Mouse (Mus musculus) hindbrain, embryonic 11.5 days (tissue): ENCODE data around the gene Rexo4. TPM values are rescaled to one million over a fixed set of nuclear protein-coding genes. Genes with fewer than 3 reads are reported as not detected.

Experiments used
- ATAC-seq: fragments of 200-750 bp; cut with Nextera tagmentation; 2 replicates; pipeline ENCODE4 v1.8.0; 2017; ENCODE audit warnings: mild to moderate bottlenecking, moderate TSS enrichment, moderate library complexity; ENCODE audit not compliant: low FRiP score
- DNase-seq: peaks from one replicate; pipeline ENCODE4 v3.0.0-alpha.2; 2015; ENCODE audit warnings: low spot score
- H3K27ac ChIP-seq: fragments of 300-500 bp; sonication (generic); 2 replicates; pipeline ENCODE4 v1.5.1; 2014; ENCODE audit warnings: mild to moderate bottlenecking, low read depth, low read length
- H3K27me3 ChIP-seq: fragments of 300-500 bp; sonication (generic); 2 replicates; pipeline ENCODE4 v1.6.1; 2014; ENCODE audit warnings: mild to moderate bottlenecking, low read length, moderate library complexity, mixed read lengths; ENCODE audit not compliant: control insufficient read depth, insufficient read depth
- H3K36me3 ChIP-seq: fragments of 300-500 bp; sonication (generic); 2 replicates; pipeline ENCODE4 v1.6.1; 2014; ENCODE audit warnings: mild to moderate bottlenecking, low read length, moderate library complexity, mixed read lengths; ENCODE audit not compliant: control insufficient read depth, insufficient read depth
- H3K4me1 ChIP-seq: fragments of 300-500 bp; sonication (generic); replicated peaks from 2 replicates; pipeline ENCODE4 v1.6.1; 2014; ENCODE audit warnings: low read length, mixed read lengths; ENCODE audit not compliant: control insufficient read depth, insufficient read depth
- H3K4me2 ChIP-seq: fragments of 300-500 bp; sonication (generic); replicated peaks from 2 replicates; pipeline ENCODE4 v1.6.1; 2014; ENCODE audit warnings: mild to moderate bottlenecking, low read depth, low read length
- H3K4me3 ChIP-seq: fragments of 300-500 bp; sonication (generic); 2 replicates; pipeline ENCODE4 v1.5.1; 2014; ENCODE audit warnings: low read depth, low read length
- H3K9ac ChIP-seq: fragments of 300-500 bp; sonication (generic); 2 replicates; pipeline ENCODE4 v1.6.1; 2014; ENCODE audit warnings: low read depth, low read length
- H3K9me3 ChIP-seq: fragments of 300-500 bp; sonication (generic); 2 replicates; pipeline ENCODE4 v1.6.1; 2016; ENCODE audit warnings: low read length; ENCODE audit not compliant: control insufficient read depth
- WGBS: fragments of 180-500 bp; shearing (Covaris S2); extraction: QIAGEN DNeasy Blood & Tissue Kit; methylation state at CpG from one replicate; pipeline ENCODE4 v1.1.7; 2014; 5-methylcytosine and 5-hydroxymethylcytosine counted together
- polyA plus RNA-seq: library from polyadenylated mRNA; unstranded; fragments of >200 nt; fragmentation: Nextera tagmentation; extraction: Ambion mirVana; gene quantifications from 2 replicates; pipeline ENCODE4 v1.2.1, GENCODE M21; 2014

Gene Rexo4
- polyA plus RNA-seq, 1 experiment from 2014 or later, result 50.5 TPM

DNA sequence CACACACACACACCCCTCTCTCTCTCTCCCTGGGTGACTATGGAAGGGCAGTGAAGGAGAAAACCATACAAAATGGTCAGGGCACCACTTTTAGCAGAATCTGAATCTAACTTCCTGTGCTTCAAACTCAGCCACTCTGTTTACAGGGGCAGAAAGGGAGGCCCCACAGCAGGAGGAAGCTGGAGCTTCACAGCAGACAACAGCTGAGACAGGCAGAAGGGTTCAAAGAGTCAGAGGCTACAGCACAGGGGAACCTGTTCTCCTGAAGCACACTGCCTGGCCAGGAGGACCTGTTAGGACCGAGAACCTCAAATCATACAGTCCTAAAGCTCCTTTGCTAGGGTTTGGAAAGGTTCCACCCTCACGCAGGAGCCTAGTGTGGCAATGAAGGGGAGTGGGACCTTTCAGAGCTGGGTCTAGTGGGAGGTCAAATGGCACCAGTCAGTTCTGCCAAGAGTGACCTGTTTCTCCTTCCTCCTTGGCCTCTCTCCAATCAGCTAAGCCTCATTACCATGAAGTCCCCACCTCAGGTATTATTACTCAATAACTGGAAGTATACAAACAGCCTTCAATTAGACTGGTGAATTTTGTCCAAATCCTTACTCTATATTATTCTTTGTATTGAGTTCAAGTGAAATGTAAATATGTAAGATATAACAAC is 9.3 kb downstream of the Rexo4 start:
- no peaks in the 10 kb centered on the region for H3K9me3 ChIP-seq
- no peak overlapping the region for H3K9ac ChIP-seq
- no peak for DNase-seq
- H3K36me3 ChIP-seq, result peaks cover 9% of the 10 kb centered on the region
- no peak overlapping the region for H3K27ac ChIP-seq
- no peak overlapping the region for H3K4me3 ChIP-seq
- no peaks in the 10 kb centered on the region for H3K4me1 ChIP-seq
- H3K4me2 ChIP-seq, result no peak overlapping the region
- WGBS, result 85% methylated on average over 2 of the region's 2 CpGs
- no peaks in the 10 kb centered on the region for H3K27me3 ChIP-seq
- no peak for ATAC-seq

- H3K9ac ChIP-seq, result no peak overlapping the region
- no peak overlapping the region for H3K4me2 ChIP-seq
- no peaks in the 10 kb centered on the region for H3K4me1 ChIP-seq
- H3K27me3 ChIP-seq, result no peaks in the 10 kb centered on the region
- no peaks in the 10 kb centered on the region for H3K9me3 ChIP-seq
- no peak overlapping the region for H3K27ac ChIP-seq
- H3K36me3 ChIP-seq, result peaks cover 7% of the 10 kb centered on the region
- DNase-seq (no peak), ATAC-seq (no peak)
- no peak overlapping the region for H3K4me3 ChIP-seq
- 94% methylated on average over 8 of the region's 8 CpGs for WGBS
Observed at GRCm38 (mm10) chr2:26952866-26953265, 11.3 kb downstream of the Rexo4 start.

- no peak for ATAC-seq
- 99% methylated on average over 4 of the region's 4 CpGs for WGBS
Observed at GRCm38 (mm10) chr2:26952193-26952592, 12.0 kb downstream of the Rexo4 start.

GRCm38 (mm10) chr2:26951346-26951905 is 12.8 kb downstream of the Rexo4 start:
- Histone ChIP-seq H3K36me3 (peaks cover 4% of the 10 kb centered on the region), H3K9me3 (no peaks in the 10 kb centered on the region), H3K4me3 (no peak overlapping the region), H3K9ac (no peak overlapping the region), H3K27me3 (no peaks in the 10 kb centered on the region), H3K27ac (no peak overlapping the region), H3K4me1 (no peaks in the 10 kb centered on the region), H3K4me2 (no peak overlapping the region)
- DNase-seq (no peak), ATAC-seq (no peak)
- 88% methylated on average over 8 of the region's 8 CpGs for WGBS

More at GRCm38 (mm10) chr2:26952193-26952592, 12.0 kb downstream of the Rexo4 start:
- Histone ChIP-seq H3K27me3 (no peaks in the 10 kb centered on the region), H3K4me1 (no peaks in the 10 kb centered on the region), H3K9ac (no peak overlapping the region), H3K4me2 (no peak overlapping the region), H3K4me3 (no peak overlapping the region), H3K9me3 (no peaks in the 10 kb centered on the region), H3K27ac (no peak overlapping the region), H3K36me3 (peaks cover 7% of the 10 kb centered on the region)
- no peak for DNase-seq

DNA sequence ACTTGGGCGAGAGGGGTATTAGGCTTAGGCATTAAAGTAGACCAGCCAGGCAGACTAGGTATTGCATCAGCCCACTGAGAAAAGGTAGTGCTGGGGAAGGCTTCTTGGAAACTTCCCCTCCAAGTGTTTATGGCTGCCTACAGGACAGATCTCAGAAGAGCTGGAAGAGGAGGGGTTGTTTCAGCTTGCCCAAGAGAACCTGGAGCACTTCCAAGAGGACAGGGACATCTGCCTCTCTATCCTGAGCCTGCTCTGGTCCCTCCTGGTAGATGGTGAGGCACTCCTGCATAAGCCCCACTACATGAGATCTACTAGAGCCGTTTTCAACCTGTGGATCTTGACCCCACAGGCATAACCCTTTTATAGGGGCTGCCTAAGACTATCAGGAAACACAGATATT is 13.8 kb downstream of the Rexo4 start:
- no peak overlapping the region for H3K4me3 ChIP-seq
- ATAC-seq, result no peak
- no peak overlapping the region for H3K9ac ChIP-seq
- H3K27me3 ChIP-seq, result no peaks in the 10 kb centered on the region
- no peaks in the 10 kb centered on the region for H3K4me1 ChIP-seq
- no peak for DNase-seq
- peaks cover 2% of the 10 kb centered on the region for H3K36me3 ChIP-seq
- no peaks in the 10 kb centered on the region for H3K9me3 ChIP-seq
- H3K27ac ChIP-seq, result no peak overlapping the region
- no peak overlapping the region for H3K4me2 ChIP-seq
- WGBS, result 94% methylated on average over 2 of the region's 2 CpGs

DNA sequence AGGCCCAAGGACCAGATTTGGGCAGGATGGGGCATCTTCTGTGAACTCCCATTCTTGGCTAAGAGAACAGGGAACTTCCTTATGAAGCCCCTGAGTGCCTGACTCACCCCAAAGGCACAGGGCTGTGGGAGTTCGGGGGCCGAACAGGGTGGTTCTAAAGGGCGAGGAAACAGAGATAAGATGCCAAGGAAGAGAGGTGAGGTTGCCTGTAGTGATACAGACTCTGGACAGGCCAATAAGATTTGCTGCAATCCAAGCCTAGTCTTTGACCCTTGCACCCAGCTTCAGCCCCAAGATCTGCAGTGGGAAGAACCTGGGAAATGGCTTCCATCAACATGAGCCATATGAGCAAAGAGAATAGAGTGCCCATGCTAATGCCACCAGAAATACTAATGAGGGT is 20.9 kb downstream of the Rexo4 start:
- H3K4me2 ChIP-seq, result no peak overlapping the region
- WGBS, result 84% methylated on average over 3 of the region's 3 CpGs

DNA sequence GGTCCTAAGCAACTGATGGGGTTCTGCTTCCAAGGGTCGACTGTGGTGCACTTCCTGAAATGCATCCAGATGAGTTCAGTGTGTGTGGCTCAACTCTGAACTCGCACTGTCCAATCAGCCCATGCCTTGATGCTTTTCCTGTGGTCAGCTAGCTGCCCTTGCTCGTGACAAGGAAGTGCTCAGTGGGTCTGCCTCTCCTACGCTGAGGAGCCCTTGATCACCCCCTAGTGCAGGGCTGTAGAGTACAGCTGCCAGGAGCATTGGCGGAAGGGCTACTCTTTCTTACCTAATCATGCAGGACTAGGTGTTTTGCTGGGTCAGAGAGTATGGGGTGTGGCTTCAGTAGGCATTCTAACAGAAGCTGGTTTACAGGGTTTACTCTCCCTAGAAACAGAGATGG is 22.6 kb downstream of the Rexo4 start:
- no peak for DNase-seq
- H3K36me3 ChIP-seq, result no peaks in the 10 kb centered on the region
- H3K27me3 ChIP-seq, result no peaks in the 10 kb centered on the region
- no peak overlapping the region for H3K27ac ChIP-seq
- 45% methylated on average over 5 of the region's 5 CpGs for WGBS
- H3K4me1 ChIP-seq, result no peaks in the 10 kb centered on the region
- no peak for ATAC-seq
- no peaks in the 10 kb centered on the region for H3K9me3 ChIP-seq
- no peak overlapping the region for H3K4me2 ChIP-seq
- H3K9ac ChIP-seq, result no peak overlapping the region
- H3K4me3 ChIP-seq, result no peak overlapping the region

More for the DNA sequence above, 20.9 kb downstream of the Rexo4 start:
- H3K9ac ChIP-seq, result no peak overlapping the region
- no peaks in the 10 kb centered on the region for H3K4me1 ChIP-seq
- no peak overlapping the region for H3K27ac ChIP-seq
- DNase-seq (no peak), ATAC-seq (no peak)
- no peaks in the 10 kb centered on the region for H3K9me3 ChIP-seq
- H3K27me3 ChIP-seq, result no peaks in the 10 kb centered on the region
- no peak overlapping the region for H3K4me3 ChIP-seq
- H3K36me3 ChIP-seq, result no peaks in the 10 kb centered on the region

GRCm38 (mm10) chr2:26936425-26936824 is 27.8 kb downstream of the Rexo4 start:
- Histone ChIP-seq H3K4me1 (no peaks in the 10 kb centered on the region), H3K4me2 (no peak overlapping the region), H3K27ac (no peak overlapping the region), H3K9ac (no peak overlapping the region), H3K36me3 (no peaks in the 10 kb centered on the region), H3K9me3 (no peaks in the 10 kb centered on the region), H3K4me3 (no peak overlapping the region), H3K27me3 (no peaks in the 10 kb centered on the region)
- 62% methylated on average over 1 of the region's 1 CpGs for WGBS
- no peak for ATAC-seq
- DNase-seq, result no peak

GRCm38 (mm10) chr2:26935286-26935685 is 28.9 kb downstream of the Rexo4 start:
- H3K9ac ChIP-seq, result no peak overlapping the region

More at GRCm38 (mm10) chr2:26935286-26935685, 28.9 kb downstream of the Rexo4 start:
- H3K4me3 ChIP-seq, result no peak overlapping the region
- no peaks in the 10 kb centered on the region for H3K36me3 ChIP-seq
- WGBS, result 93% methylated on average over 2 of the region's 2 CpGs
- H3K27ac ChIP-seq, result no peak overlapping the region
- ATAC-seq (no peak), DNase-seq (no peak)
- H3K4me1 ChIP-seq, result no peaks in the 10 kb centered on the region
- H3K9me3 ChIP-seq, result no peaks in the 10 kb centered on the region
- no peak overlapping the region for H3K4me2 ChIP-seq
- no peaks in the 10 kb centered on the region for H3K27me3 ChIP-seq
